Mouse (Mus musculus) brain, embryonic 14.5 days (tissue): ENCODE measurements around the gene Trim14.
A peak's percentile ranks its signal among the peaks of the same experiment; 100 is the strongest.

Source experiments
- CTCF ChIP-seq: fragments of 200-500 bp; IDR thresholded peaks from 2 replicates; pipeline ENCODE4 v1.5.1; 2012; ENCODE audit warnings: inconsistent platforms, mild to moderate bottlenecking, moderate library complexity, borderline replicate concordance; ENCODE audit not compliant: insufficient read depth, insufficient read length; ENCODE audit errors: extremely low read depth
- POLR2A ChIP-seq: fragments of 200-500 bp; IDR thresholded peaks from 2 replicates; pipeline ENCODE4 v1.6.1; 2012; ENCODE audit warnings: mild to moderate bottlenecking, inconsistent platforms, borderline replicate concordance; ENCODE audit not compliant: poor library complexity, insufficient read depth, insufficient read length, severe bottlenecking; ENCODE audit errors: extremely low read depth

DNA sequence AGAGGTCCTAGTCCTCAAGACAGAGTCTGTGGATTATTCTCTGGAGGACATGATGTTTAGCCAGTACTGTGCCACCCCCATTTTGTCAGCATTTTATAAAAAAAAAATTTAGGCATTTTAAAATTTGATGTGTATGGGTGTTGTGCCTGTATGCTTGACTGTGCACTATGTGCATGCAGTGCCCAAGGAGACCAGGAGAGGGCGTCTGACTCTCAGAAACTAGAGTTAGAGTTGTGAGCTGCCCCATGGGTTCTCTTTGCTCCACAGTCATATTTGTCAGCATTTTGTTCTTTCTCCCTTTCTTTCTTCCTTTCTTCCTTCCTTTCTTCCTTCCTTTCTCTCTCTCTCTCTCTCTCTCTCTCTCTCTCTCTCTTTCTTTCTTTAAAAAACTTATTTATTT lies 8.4 kb upstream of the Trim14 start:
- TF ChIP-seq CTCF: peak; percentile 38; the same call in 1 of the 2 replicates
- TF ChIP-seq POLR2A: no peak
